Mouse (Mus musculus): ENCODE measurements around the gene Meis1. TPM values are rescaled to one million over a fixed set of nuclear protein-coding genes. Genes with fewer than 3 reads are reported as not detected.

Meis1 gene
- total RNA-seq (2023), result 0.37 TPM

GRCm38 (mm10) chr11:19018489-19019203, at the start of gene Meis1:
TSS of gene Meis1 (minus strand) at chr11:19018985.

Data from CD8-positive naive resting alpha-beta T cell, adult 57 days (primary cell).